Mouse (Mus musculus): Measurements from ENCODE around the gene Slc2a8.
"Not testable (repeated sequence)": the region's sequence is repeated elsewhere in the genome, so short reads cannot be mapped to it uniquely, and the experiment has no call there.

DNA sequence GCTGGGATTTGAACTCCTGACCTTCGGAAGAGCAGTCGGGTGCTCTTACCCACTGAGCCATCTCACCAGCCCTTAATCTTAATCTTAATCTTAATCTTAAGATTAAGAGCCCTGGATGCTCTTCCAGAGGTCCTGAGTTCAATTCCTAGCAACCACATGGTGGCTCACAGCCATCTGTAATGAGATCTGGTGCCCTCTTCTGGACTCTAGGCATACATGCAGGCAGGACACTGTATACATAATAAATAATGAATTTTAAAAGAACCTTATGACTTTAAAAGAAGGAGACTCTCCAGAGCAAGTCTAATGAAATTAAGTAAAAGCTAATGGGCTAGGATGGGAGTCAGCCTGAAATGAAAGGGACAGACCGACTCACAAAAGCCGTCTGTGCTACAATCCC is 27.2 kb upstream of the Slc2a8 start:
- TF ChIP-seq GATA1 (IDR thresholded peaks at IDR 0.05; ENCODE audit: borderline replicate concordance, low read length); FLI1 (IDR thresholded peaks at IDR 0.05; ENCODE audit: low read length): not testable (repeated sequence)
